Mouse (Mus musculus): ENCODE measurements around the gene Mgat5b.

- TF ChIP-seq CTCF (IDR thresholded peaks at IDR 0.05; ENCODE audit: borderline replicate concordance, insufficient read depth, low read depth, low read length) (no peak), POLR2A (IDR thresholded peaks at IDR 0.05; ENCODE audit: borderline replicate concordance, insufficient read depth, low read length) (no peak)
These were observed 36.2 kb upstream of the Mgat5b start for GRCm38 (mm10) chr11:116882446-116882845.

Data from cerebellum, adult 2 months (tissue).